Mouse (Mus musculus) urinary bladder, postnatal 4 days (tissue): ENCODE data around the gene Aox1.

Source experiments
- DNase-seq, 2 experiments: peaks; one replicate each; pipeline ENCODE4 v3.0.0; 2021 to 2022; ENCODE audit warnings: low spot score in 2 of 2

The Aox1 gene

DNA sequence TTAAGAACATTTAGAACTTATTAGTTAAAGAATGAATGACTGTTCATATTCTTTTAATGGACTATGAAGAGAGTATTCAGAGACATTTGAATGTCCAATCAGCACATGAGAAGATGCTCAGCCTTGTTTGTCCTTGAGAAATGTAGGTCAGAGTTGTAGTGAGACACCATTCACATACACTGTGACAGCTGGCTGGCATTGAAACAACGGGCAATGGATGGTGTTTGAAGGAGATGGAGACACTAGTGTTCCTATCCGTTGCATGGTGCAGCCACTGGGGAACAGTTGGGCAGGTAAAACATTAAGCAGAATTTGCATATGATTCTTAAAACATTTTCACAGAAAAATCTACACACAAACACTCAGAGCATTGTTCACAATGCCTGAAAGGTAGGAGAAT, 77.3 kb downstream of the Aox1 start:
- DNase-seq: no peak

GRCm38 (mm10) chr1:58110241-58110640, 80.5 kb downstream of the Aox1 start:
- no peak for DNase-seq

DNA sequence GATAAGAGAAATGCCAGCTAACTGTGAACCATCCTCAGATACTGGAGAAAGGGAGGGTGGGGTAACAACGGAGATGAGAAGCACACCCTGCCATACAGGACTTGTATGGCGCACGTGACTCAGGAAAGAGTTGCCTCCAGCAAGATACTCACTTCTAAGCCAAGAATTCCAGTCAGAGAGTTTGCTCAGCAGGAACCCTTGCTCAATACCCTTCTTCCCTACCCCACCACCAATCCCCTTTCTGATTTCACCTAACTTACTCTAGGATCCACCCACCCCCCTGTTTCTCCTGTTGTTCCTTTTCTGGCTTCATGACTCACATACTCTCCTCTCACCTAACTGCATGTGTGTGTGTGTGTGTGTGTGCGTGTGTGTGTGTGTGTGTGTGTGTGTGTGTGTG, 81.6 kb downstream of the Aox1 start:
- no peak for DNase-seq

- peak; percentile 69 to 84 for DNase-seq
Observed at GRCm38 (mm10) chr1:58112880-58113279, 83.1 kb downstream of the Aox1 start, which contains the start of gene Aox3. Gene Aox3 (plus strand): TSS chr1:58113130.

- DNase-seq: no peak
Observed at GRCm38 (mm10) chr1:58113441-58113840, 83.7 kb downstream of the Aox1 start.

GRCm38 (mm10) chr1:58114021-58114560, 84.4 kb downstream of the Aox1 start:
- no peak for DNase-seq

- no peak for DNase-seq
Observed at GRCm38 (mm10) chr1:58114666-58115375, 85.1 kb downstream of the Aox1 start.

- no peak for DNase-seq
Observed at GRCm38 (mm10) chr1:58118231-58118630, 88.5 kb downstream of the Aox1 start.

- no peak for DNase-seq
Observed at GRCm38 (mm10) chr1:58124901-58125300, 95.2 kb downstream of the Aox1 start.

DNA sequence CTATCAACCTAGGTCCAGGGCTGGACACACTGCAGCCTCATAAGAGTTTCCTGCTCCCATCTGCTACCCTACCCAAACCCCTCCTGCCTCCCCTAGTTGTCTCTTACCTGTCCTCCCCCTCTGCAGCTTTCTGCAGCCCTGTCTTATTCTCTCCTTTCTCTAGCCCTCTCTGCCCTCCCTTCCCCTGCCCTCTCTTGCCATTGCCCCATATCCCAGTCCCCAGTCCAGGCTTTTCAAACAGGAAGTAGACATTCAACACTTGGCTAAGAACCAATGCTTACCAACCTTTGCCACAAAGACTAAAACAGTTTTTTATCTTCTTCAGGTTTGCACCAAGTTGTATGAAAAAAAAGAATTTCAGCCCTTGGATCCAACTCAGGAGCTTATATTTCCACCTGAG, 108.2 kb downstream of the Aox1 start:
- DNase-seq: no peak

DNA sequence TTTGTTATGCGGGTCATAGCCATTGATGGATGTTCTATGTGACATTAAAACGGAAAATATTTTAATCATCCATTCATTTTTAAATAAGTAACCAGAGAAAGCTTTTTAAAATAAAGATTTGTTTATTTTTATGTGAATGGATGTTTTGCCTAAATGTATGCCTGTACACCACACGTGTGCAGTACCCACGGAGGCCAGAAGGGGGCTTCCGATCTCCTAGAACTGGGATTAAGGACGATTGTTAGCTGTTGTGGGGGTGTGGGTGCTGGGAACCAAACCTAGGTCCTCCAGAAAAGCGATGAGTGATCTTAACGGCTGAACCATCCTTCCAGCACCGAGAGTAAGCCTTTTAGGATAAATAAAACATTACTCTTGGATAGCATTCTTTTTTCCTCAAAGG, 109.3 kb downstream of the Aox1 start:
- DNase-seq: no peak

- no peak for DNase-seq
Observed at GRCm38 (mm10) chr1:58140607-58141006, 110.9 kb downstream of the Aox1 start.

DNA sequence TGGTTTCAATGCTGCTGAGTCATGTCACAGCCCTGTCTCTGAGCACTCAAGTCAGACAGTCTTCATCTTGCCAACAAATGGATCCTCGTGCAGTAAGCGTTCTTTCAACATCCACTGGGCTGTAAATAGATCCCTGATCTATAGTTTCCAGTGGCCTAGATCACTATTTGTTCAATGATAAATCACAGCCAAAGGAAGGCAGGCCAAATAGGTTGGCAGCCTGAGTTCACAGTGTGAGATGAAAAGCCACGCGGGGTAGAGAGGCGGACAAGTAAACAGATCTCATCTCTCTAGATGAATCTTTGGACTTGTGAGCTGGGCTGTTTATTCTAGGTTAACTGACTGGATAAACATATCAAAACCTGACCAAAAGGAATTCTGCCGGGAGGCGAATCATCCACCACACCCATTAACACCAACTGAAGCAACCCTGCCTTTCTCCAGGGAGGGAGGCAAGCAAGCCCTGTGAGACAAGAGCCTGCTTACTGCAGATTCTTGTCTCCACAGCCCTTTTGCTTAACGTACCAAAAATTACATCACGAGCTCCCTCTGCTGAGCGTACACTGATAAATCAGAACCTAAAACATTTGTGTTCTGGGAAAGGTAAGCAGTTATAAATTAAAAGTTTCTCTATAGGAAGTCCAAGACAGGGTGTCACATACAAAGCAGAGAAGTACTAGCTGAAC, 114.8 kb downstream of the Aox1 start:
- DNase-seq: no peak

GRCm38 (mm10) chr1:58146026-58146425, 116.3 kb downstream of the Aox1 start:
- no peak for DNase-seq

DNA sequence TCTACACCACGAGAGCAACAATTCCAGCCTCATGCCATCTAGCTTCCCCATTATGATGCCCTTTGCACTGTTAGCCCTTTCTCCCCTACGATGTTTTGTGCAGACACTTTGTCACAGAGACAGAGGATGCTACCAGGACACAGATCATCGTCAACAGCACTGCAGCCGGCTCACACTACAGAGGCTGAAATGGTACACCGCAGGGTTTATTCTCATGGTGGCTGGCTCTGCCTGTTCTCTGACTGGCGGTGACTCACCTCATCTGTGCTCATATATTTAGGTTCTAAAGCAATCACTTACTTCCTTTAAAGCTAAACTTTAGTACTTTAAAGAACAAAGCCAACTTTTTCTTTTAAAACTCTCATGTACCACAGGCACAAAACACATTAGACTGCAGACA, 118.0 kb downstream of the Aox1 start:
- DNase-seq: no peak

- no peak for DNase-seq
Observed at GRCm38 (mm10) chr1:58152247-58152646, 122.5 kb downstream of the Aox1 start.
